Mouse (Mus musculus) liver (tissue): Measurements from ENCODE around the gene Diaph3.
"Not testable (repeated sequence)": the region's sequence is repeated elsewhere in the genome, so short reads cannot be mapped to it uniquely, and the experiment has no call there.

Experiments
- DNase-seq: peaks from one replicate; pipeline ENCODE4 v3.0.0-alpha.2; 2020; ENCODE audit warnings: mixed read lengths

Gene Diaph3

DNA sequence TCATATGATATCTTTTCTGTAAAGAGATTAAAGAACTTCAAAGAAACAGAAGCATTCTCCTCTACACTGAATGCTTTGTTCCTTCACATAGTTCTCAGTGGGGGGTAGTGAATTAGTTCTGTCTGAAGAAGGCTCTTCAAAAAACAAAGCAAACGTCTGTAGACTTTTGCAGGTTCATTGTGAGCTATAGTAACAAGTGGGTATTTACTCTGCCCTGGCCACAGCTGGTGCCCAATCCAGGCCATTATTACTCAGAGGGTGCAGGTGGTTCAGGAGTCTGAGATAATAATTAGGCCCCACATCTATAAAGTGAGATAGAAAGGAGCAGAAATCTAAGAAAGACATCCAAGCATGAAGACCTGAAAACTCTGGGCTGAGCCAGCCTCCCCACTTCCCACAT is 409.7 kb downstream of the Diaph3 start:
- DNase-seq, result no peak

DNA sequence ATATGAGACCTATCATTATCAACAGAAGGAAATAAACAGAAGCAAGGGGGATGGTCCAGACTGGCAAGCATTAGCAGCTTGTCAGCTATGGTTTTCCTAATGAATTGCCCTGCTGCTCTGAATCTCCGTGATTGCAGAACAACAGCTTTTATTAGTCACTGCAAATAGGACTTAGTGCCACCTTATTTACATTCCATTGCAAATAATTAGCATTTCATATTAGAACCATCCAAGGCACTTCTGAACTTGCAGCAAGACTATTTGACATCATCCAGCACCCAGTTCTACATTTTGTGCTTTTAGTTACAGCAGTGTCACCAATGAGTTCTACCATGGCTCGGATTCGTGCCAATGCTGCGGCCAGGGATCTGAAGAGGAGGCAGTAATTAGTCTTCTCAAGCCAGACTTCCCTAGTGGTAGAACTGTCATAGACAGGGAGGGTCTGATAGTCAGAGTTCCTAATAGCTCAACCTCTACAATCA is 411.4 kb downstream of the Diaph3 start:
- DNase-seq, result no peak

DNA sequence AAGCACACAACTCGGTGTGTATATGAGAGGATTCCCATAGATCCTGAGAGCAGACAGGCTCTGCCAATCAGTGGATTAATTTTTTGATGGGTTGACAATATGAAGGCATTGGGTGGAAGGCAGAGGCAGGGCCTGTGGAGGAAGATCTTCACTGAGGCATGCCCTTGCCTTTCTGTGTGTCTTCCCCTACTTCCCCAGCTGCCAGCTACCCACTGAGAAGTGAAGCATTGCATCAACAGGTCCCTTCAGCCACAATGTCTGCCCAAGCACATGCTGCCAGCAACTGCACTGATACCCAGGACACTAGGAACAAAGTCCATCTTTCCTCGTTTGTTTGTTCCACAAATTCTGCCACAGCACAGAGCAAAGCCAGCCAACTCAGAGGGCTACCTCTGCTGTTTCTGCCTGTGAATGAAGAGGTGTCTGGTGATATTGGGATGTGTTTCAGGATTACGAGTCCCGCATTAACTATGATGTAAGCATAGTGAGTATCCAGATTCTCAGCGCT is 413.4 kb downstream of the Diaph3 start:
- DNase-seq, result no peak

DNA sequence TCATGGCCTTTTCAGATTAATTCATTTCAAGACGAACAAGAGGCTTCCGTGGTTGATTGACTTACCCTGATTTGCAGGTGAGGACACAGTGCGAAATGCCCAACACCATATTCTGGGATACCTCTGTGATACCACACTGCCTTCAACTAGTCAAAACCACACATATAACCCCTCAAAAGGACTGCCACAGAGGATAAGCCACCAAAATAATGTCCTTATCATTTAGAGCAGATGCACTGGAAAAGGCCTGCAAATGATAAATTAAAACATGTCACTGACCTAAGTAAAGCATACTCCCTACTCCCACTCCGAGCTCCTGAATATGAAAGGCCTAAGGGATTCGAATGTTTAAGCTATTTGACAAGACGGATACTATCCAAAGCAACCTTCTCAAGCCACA is 419.3 kb downstream of the Diaph3 start:
- no peak for DNase-seq

- DNase-seq, result no peak
Measured at GRCm38 (mm10) chr14:86721082-86721481, 420.0 kb downstream of the Diaph3 start.

DNA sequence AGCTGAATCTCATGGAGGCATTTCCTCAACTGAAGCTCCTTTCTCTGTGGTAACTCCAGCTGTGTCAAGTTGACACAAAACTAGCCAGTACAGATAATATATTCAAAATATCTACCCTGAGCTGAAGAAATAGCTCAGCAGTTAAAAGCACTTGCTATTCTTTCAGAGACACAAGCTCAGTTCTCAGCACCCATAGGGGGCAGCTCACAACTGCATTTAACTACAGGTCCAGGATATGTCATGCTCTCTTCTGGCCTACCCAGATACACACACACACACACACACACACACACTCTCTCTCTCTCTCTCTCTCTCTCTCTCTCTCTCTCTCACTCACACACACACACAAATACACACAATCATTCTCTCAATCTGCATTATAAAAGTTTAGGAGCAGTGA is 420.6 kb downstream of the Diaph3 start:
- DNase-seq, result not testable (repeated sequence)

- no peak for DNase-seq
Measured at GRCm38 (mm10) chr14:86714088-86714690, 426.8 kb downstream of the Diaph3 start.

DNA sequence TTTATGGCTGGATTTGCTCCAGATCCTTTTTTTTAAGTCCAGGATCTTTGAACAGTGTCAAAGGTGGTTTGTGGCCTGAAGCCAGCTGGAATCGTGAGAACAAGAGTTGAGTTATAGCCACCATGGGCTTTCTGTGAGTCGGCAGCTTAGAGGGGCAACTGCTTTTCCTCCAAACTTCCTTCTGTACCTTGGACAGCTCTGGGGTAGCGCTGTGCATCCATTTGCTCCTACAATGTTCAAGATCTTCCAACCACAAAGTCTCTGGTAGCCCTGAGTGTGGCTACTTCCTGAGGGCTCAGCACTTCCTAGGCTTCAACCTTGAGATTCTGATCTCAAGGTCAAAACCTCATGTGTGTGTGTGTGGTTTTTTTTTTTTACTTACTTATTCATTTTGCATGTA is 437.0 kb downstream of the Diaph3 start:
- no peak for DNase-seq

DNA sequence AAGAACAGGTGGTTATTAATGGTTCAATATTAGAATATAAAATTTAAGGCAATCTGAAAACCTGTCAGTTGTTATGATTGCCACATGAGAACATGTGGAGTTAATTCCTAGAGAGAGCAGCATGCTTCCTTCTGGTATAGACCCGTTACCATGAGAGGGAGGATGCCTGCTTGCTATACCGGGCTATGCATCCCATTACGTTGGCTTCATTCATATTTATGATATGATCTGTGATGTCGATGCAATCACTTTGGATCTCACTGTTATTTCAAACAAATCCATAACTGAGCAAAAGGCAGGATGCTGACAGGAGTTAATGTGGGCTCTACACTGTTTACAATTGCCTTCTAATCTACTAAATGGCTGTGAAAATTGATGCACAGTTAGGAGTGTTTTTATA is 439.9 kb downstream of the Diaph3 start:
- no peak for DNase-seq

DNA sequence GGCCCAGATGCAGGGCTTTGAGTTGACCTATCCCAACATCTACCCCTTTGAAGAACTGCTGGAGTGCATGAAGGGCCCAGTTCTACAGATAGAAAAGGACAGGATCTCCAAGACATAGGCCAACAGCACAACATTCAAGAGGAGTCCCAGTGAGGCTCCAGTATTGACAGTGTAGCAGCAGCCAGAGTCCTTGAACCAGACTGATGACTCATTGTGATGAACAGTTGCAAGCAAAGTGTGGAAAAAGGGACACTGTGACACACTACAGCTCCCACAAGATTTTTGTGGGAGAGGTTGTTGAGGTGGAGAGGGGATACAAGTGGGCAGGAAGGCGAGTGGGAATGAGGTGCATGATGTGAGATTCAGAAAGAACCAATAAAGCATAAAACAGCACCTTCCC is 443.1 kb downstream of the Diaph3 start:
- no peak for DNase-seq

GRCm38 (mm10) chr14:86692714-86693113 is 448.3 kb downstream of the Diaph3 start:
- DNase-seq, result no peak

DNA sequence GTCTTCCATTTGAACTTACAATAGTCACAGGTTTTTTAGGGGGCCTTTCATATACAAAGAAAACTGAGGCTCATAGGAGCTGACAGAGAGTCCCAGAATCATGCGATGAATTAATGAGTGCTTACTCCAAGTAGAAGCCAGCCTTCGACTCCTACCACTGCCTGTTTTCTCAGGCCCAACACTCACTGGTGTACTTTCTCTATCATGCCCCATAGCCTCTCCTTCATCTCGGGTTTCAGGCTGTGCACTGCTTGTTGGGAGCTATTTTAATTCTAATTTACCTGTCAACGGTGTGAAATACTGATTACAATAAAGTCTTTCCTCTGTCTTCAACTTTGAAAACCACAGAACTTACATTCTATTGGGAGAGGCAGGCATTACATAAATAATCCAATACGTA is 449.7 kb downstream of the Diaph3 start:
- DNase-seq, result no peak

DNA sequence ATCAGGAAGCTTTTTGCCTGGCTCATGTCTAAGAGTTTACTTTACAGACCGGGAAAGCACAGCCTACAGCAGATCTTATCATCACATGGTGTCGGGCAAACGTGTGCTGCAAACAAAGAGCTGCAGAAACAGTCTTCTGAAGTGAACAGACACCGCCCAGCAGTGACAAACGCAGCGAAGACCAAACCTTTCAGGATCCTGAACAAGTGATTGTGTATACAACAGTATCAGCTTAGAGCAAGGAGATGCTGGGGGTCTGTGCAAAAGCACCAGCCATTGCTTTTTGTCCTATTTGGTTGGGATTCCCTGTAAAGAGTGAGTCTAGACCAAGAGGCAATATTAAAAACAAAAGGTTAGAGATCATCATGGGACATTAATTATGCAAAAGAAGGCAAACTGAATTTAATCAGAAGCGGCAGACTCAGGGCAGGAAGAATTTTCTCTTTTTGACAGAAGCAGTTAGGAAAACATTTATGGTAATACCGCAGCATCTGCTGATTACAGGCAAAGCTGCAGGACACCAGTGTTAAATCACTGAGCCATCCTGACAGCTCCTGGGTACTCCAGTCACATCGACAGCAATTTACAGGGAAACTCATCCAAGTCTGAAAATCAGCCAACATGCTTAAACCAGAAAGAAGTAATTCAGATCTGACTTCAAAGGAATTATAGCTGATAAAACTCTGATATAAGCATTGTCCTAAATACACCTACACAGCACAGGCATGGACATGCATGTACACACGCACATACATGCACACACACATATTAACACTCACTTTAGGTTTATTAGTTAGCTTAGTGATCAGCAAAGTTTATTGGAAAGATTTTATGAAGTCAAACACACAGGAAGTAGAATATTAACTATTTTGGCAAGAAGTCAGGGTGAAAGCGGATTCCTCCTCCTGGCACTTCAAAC is 456.2 kb downstream of the Diaph3 start:
- no peak for DNase-seq

GRCm38 (mm10) chr14:86681951-86682350 is 459.1 kb downstream of the Diaph3 start:
- DNase-seq, result no peak

- DNase-seq, result no peak
Measured at GRCm38 (mm10) chr14:86678992-86679391, 462.0 kb downstream of the Diaph3 start.

GRCm38 (mm10) chr14:86678179-86678780 is 462.8 kb downstream of the Diaph3 start:
- DNase-seq, result no peak

- no peak for DNase-seq
Measured at GRCm38 (mm10) chr14:86677015-86677414, 464.0 kb downstream of the Diaph3 start.

GRCm38 (mm10) chr14:86675314-86675713 is 465.7 kb downstream of the Diaph3 start:
- DNase-seq, result no peak

GRCm38 (mm10) chr14:86662846-86663245 is 478.2 kb downstream of the Diaph3 start:
- DNase-seq, result no peak

- DNase-seq, result no peak
Measured at GRCm38 (mm10) chr14:86660556-86660955, 480.5 kb downstream of the Diaph3 start.

DNA sequence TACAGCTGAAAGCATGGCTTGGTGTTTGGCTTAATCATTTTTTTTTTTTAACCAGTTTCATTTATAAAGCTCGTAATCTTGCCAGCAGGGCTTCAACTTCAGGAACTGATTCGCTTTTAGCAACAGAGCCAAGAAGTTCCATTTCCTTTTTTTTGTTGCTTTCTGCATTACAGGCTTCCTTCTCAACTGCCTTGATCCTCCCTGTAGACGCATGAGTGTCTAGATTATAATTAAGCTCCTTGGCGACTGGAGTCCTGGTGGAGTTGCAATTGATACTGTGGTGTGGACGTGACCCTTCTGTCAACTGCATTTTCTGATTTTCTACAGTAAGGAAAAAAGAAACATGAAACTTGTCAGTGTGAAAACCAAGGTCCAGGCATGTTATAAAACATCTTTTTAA is 484.8 kb downstream of the Diaph3 start:
- DNase-seq, result no peak

DNA sequence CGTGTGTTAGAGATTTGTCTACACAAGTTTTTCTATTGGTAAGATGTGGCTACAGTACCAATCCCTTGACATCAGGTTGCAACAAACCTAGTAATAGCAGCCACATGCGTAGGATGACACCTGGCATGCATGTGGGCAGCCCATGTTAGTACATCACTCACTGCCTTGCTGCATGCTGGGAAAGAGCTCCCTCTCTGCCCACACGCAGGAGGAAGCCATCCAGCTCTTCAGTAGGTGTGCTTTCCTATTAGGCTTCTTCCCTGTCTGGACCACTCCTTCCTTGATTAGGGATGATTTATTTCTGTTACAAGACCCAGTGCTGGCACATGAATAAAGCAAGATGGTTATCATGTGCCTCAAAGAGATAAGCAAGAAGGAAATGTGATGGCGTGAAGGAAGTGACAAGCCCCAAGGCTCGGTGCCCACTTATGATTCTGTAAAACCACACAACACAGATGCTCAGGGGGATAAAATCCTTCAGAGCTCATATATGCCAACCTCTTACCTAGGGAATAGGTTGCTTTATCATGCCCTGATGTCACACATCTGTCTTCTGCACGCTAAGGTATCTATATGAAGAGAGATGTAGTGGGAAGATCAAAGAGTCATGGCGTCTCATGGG is 494.4 kb downstream of the Diaph3 start:
- no peak for DNase-seq

DNA sequence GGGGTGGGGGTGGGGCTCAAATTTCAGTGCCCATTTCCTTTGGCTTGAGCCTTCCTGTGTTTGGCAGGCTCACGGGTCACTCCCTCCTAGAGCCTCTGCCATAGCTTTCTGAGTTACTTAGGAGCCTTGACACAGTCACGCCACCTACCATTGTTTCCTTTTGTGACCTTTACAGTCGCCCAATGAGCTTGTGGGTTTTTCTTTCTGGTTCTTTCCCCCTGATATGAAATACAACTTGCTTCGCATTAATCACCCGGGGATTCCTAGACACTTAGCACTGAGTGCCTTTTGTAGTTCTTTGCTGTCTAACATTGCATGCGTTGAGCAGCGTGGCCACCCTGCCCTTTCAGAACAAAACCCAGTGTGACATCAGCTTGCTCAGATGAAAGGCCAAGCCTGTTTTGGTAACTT is 498.2 kb downstream of the Diaph3 start:
- no peak for DNase-seq
